Mouse (Mus musculus): Measurements from ENCODE around the gene Acot12. TPM values are rescaled to one million over a fixed set of nuclear protein-coding genes. Genes with fewer than 3 reads are reported as not detected.
A peak's percentile ranks its signal among the peaks of the same experiment; 100 is the strongest.

Gene Acot12
- polyA plus RNA-seq (2014; fragmentation: Nextera tagmentation; extraction: Ambion mirVana), result not detected in 2 replicates

GRCm38 (mm10) chr13:91741280-91742047 is at the start of gene Acot12:
TSS of gene Acot12 (plus strand) at chr13:91741512.
- H3K9ac ChIP-seq (replicated peaks; ENCODE audit: low read length), result peak within 1 kb of the TSS; percentile 58
- no peaks in the 10 kb centered on the region for H3K36me3 ChIP-seq (replicated peaks; ENCODE audit: control insufficient read depth, insufficient read depth, low read depth, low read length)
- H3K4me3 ChIP-seq (ENCODE audit: low read depth, low read length), result peak within 1 kb of the TSS; percentile 38
- peak within 1 kb of the TSS; percentile 83 for H3K4me2 ChIP-seq (ENCODE audit: low read depth, low read length)
- WGBS, result 9% methylated on average over 45 of the region's 45 CpGs
- H3K27ac ChIP-seq (replicated peaks; ENCODE audit: low read depth, low read length), result no peak within 1 kb of the TSS
- peaks cover 4% of the 10 kb centered on the region for H3K27me3 ChIP-seq (ENCODE audit: control insufficient read depth, insufficient read depth, low read length)
- ATAC-seq (replicated peaks; ENCODE audit: insufficient number of reproducible peaks, low FRiP score, low TSS enrichment, low read depth), result no peak
- peak; percentile 38 for DNase-seq (ENCODE audit: low spot score)
- H3K9me3 ChIP-seq (replicated peaks; ENCODE audit: control insufficient read depth, low read length), result no peaks in the 10 kb centered on the region
- H3K4me1 ChIP-seq (ENCODE audit: control insufficient read depth, insufficient read depth, low read length), result no peaks in the 10 kb centered on the region

- Histone ChIP-seq H3K9ac (replicated peaks; ENCODE audit: low read length) (no peak overlapping the region), H3K36me3 (replicated peaks; ENCODE audit: control insufficient read depth, insufficient read depth, low read depth, low read length) (no peaks in the 10 kb centered on the region), H3K4me3 (ENCODE audit: low read depth, low read length) (no peak overlapping the region), H3K27me3 (ENCODE audit: control insufficient read depth, insufficient read depth, low read length) (no peaks in the 10 kb centered on the region), H3K4me2 (ENCODE audit: low read depth, low read length) (no peak overlapping the region), H3K9me3 (replicated peaks; ENCODE audit: control insufficient read depth, low read length) (no peaks in the 10 kb centered on the region), H3K4me1 (ENCODE audit: control insufficient read depth, insufficient read depth, low read length) (no peaks in the 10 kb centered on the region), H3K27ac (replicated peaks; ENCODE audit: low read depth, low read length) (no peak overlapping the region)
- DNase-seq (ENCODE audit: low spot score) (no peak), ATAC-seq (replicated peaks; ENCODE audit: insufficient number of reproducible peaks, low FRiP score, low TSS enrichment, low read depth) (no peak)
- 48% methylated on average over 7 of the region's 7 CpGs for WGBS
Measured at GRCm38 (mm10) chr13:91693615-91694014, 47.7 kb upstream of the Acot12 start.

GRCm38 (mm10) chr13:91695406-91695805 is 45.9 kb upstream of the Acot12 start:
- WGBS, result 88% methylated on average over 2 of the region's 2 CpGs
- Histone ChIP-seq H3K9ac (replicated peaks; ENCODE audit: low read length) (no peak overlapping the region), H3K9me3 (replicated peaks; ENCODE audit: control insufficient read depth, low read length) (no peaks in the 10 kb centered on the region), H3K36me3 (replicated peaks; ENCODE audit: control insufficient read depth, insufficient read depth, low read depth, low read length) (no peaks in the 10 kb centered on the region), H3K27me3 (ENCODE audit: control insufficient read depth, insufficient read depth, low read length) (no peaks in the 10 kb centered on the region), H3K27ac (replicated peaks; ENCODE audit: low read depth, low read length) (no peak overlapping the region), H3K4me1 (ENCODE audit: control insufficient read depth, insufficient read depth, low read length) (no peaks in the 10 kb centered on the region), H3K4me3 (ENCODE audit: low read depth, low read length) (no peak overlapping the region), H3K4me2 (ENCODE audit: low read depth, low read length) (no peak overlapping the region)
- no peak for DNase-seq (ENCODE audit: low spot score)
- ATAC-seq (replicated peaks; ENCODE audit: insufficient number of reproducible peaks, low FRiP score, low TSS enrichment, low read depth), result no peak

- Histone ChIP-seq H3K9me3 (replicated peaks; ENCODE audit: control insufficient read depth, low read length) (no peaks in the 10 kb centered on the region), H3K9ac (replicated peaks; ENCODE audit: low read length) (no peak overlapping the region), H3K27me3 (ENCODE audit: control insufficient read depth, insufficient read depth, low read length) (no peaks in the 10 kb centered on the region), H3K27ac (replicated peaks; ENCODE audit: low read depth, low read length) (no peak overlapping the region), H3K4me3 (ENCODE audit: low read depth, low read length) (no peak overlapping the region), H3K4me2 (ENCODE audit: low read depth, low read length) (no peak overlapping the region), H3K4me1 (ENCODE audit: control insufficient read depth, insufficient read depth, low read length) (no peaks in the 10 kb centered on the region), H3K36me3 (replicated peaks; ENCODE audit: control insufficient read depth, insufficient read depth, low read depth, low read length) (no peaks in the 10 kb centered on the region)
- DNase-seq (ENCODE audit: low spot score) (no peak), ATAC-seq (replicated peaks; ENCODE audit: insufficient number of reproducible peaks, low FRiP score, low TSS enrichment, low read depth) (no peak)
- 95% methylated on average over 2 of the region's 2 CpGs for WGBS
Measured at GRCm38 (mm10) chr13:91696109-91696645, 45.1 kb upstream of the Acot12 start.

- H3K27me3 ChIP-seq (ENCODE audit: control insufficient read depth, insufficient read depth, low read length), result no peaks in the 10 kb centered on the region
- no peak for ATAC-seq (replicated peaks; ENCODE audit: insufficient number of reproducible peaks, low FRiP score, low TSS enrichment, low read depth)
- no peak overlapping the region for H3K4me2 ChIP-seq (ENCODE audit: low read depth, low read length)
- 28% methylated on average over 3 of the region's 3 CpGs for WGBS
- H3K4me1 ChIP-seq (ENCODE audit: control insufficient read depth, insufficient read depth, low read length), result no peaks in the 10 kb centered on the region
- no peak overlapping the region for H3K4me3 ChIP-seq (ENCODE audit: low read depth, low read length)
- no peak overlapping the region for H3K9ac ChIP-seq (replicated peaks; ENCODE audit: low read length)
- H3K36me3 ChIP-seq (replicated peaks; ENCODE audit: control insufficient read depth, insufficient read depth, low read depth, low read length), result no peaks in the 10 kb centered on the region
- no peaks in the 10 kb centered on the region for H3K9me3 ChIP-seq (replicated peaks; ENCODE audit: control insufficient read depth, low read length)
- no peak overlapping the region for H3K27ac ChIP-seq (replicated peaks; ENCODE audit: low read depth, low read length)
- DNase-seq (ENCODE audit: low spot score), result peak; percentile 81
Measured at GRCm38 (mm10) chr13:91697011-91697410, 44.3 kb upstream of the Acot12 start.

GRCm38 (mm10) chr13:91702337-91702736 is 39.0 kb upstream of the Acot12 start:
- ATAC-seq (replicated peaks; ENCODE audit: insufficient number of reproducible peaks, low FRiP score, low TSS enrichment, low read depth), result no peak
- Histone ChIP-seq H3K27ac (replicated peaks; ENCODE audit: low read depth, low read length) (no peak overlapping the region), H3K9ac (replicated peaks; ENCODE audit: low read length) (no peak overlapping the region), H3K4me1 (ENCODE audit: control insufficient read depth, insufficient read depth, low read length) (no peaks in the 10 kb centered on the region), H3K4me3 (ENCODE audit: low read depth, low read length) (no peak overlapping the region), H3K4me2 (ENCODE audit: low read depth, low read length) (no peak overlapping the region), H3K27me3 (ENCODE audit: control insufficient read depth, insufficient read depth, low read length) (no peaks in the 10 kb centered on the region), H3K9me3 (replicated peaks; ENCODE audit: control insufficient read depth, low read length) (no peaks in the 10 kb centered on the region), H3K36me3 (replicated peaks; ENCODE audit: control insufficient read depth, insufficient read depth, low read depth, low read length) (no peaks in the 10 kb centered on the region)
- no peak for DNase-seq (ENCODE audit: low spot score)
- 78% methylated on average over 6 of the region's 6 CpGs for WGBS

GRCm38 (mm10) chr13:91719487-91719886 is 21.8 kb upstream of the Acot12 start:
- no peaks in the 10 kb centered on the region for H3K4me1 ChIP-seq (ENCODE audit: control insufficient read depth, insufficient read depth, low read length)
- no peak overlapping the region for H3K4me2 ChIP-seq (ENCODE audit: low read depth, low read length)
- WGBS, result 91% methylated on average over 6 of the region's 6 CpGs
- H3K9ac ChIP-seq (replicated peaks; ENCODE audit: low read length), result no peak overlapping the region
- H3K4me3 ChIP-seq (ENCODE audit: low read depth, low read length), result no peak overlapping the region
- no peak overlapping the region for H3K27ac ChIP-seq (replicated peaks; ENCODE audit: low read depth, low read length)
- no peaks in the 10 kb centered on the region for H3K27me3 ChIP-seq (ENCODE audit: control insufficient read depth, insufficient read depth, low read length)
- no peak for ATAC-seq (replicated peaks; ENCODE audit: insufficient number of reproducible peaks, low FRiP score, low TSS enrichment, low read depth)
- no peak for DNase-seq (ENCODE audit: low spot score)
- no peaks in the 10 kb centered on the region for H3K36me3 ChIP-seq (replicated peaks; ENCODE audit: control insufficient read depth, insufficient read depth, low read depth, low read length)
- H3K9me3 ChIP-seq (replicated peaks; ENCODE audit: control insufficient read depth, low read length), result no peaks in the 10 kb centered on the region

GRCm38 (mm10) chr13:91723108-91723735 is 18.1 kb upstream of the Acot12 start:
- no peaks in the 10 kb centered on the region for H3K36me3 ChIP-seq (replicated peaks; ENCODE audit: control insufficient read depth, insufficient read depth, low read depth, low read length)
- WGBS, result 64% methylated on average over 8 of the region's 8 CpGs
- no peaks in the 10 kb centered on the region for H3K4me1 ChIP-seq (ENCODE audit: control insufficient read depth, insufficient read depth, low read length)
- no peaks in the 10 kb centered on the region for H3K27me3 ChIP-seq (ENCODE audit: control insufficient read depth, insufficient read depth, low read length)
- DNase-seq (ENCODE audit: low spot score) (peak; percentile 16), ATAC-seq (replicated peaks; ENCODE audit: insufficient number of reproducible peaks, low FRiP score, low TSS enrichment, low read depth) (0 out of 2 replicates have a peak, but pooled peaks have one; percentile 44)
- no peak overlapping the region for H3K9ac ChIP-seq (replicated peaks; ENCODE audit: low read length)
- H3K9me3 ChIP-seq (replicated peaks; ENCODE audit: control insufficient read depth, low read length), result no peaks in the 10 kb centered on the region
- H3K27ac ChIP-seq (replicated peaks; ENCODE audit: low read depth, low read length), result no peak overlapping the region
- H3K4me2 ChIP-seq (ENCODE audit: low read depth, low read length), result no peak overlapping the region
- no peak overlapping the region for H3K4me3 ChIP-seq (ENCODE audit: low read depth, low read length)
